Mouse (Mus musculus) limb, embryonic 10.5 days (tissue): ENCODE data around the gene Flrt1. TPM values are rescaled to one million over a fixed set of nuclear protein-coding genes. Genes with fewer than 3 reads are reported as not detected.

ENCODE experiments used
- DNase-seq: peaks from one replicate; pipeline ENCODE4 v3.0.0-alpha.2; 2017; ENCODE audit warnings: low spot score
- H3K27ac ChIP-seq: fragments of 300-500 bp; sonication (generic); 2 replicates; pipeline ENCODE4 v1.5.1; 2016; ENCODE audit warnings: mild to moderate bottlenecking
- H3K27me3 ChIP-seq: fragments of 300-500 bp; sonication (generic); 2 replicates; pipeline ENCODE4 v1.6.1; 2016; ENCODE audit warnings: low read depth, mild to moderate bottlenecking; ENCODE audit not compliant: poor library complexity, severe bottlenecking
- H3K36me3 ChIP-seq: fragments of 300-500 bp; sonication (generic); 2 replicates; pipeline ENCODE4 v1.6.1; 2016; ENCODE audit warnings: mild to moderate bottlenecking, moderate library complexity
- H3K4me1 ChIP-seq: fragments of 300-500 bp; sonication (generic); 2 replicates; pipeline ENCODE4 v1.6.1; 2016
- H3K4me3 ChIP-seq: fragments of 300-500 bp; sonication (generic); 2 replicates; pipeline ENCODE4 v1.5.1; 2016; ENCODE audit warnings: mild to moderate bottlenecking, moderate library complexity
- H3K9me3 ChIP-seq: fragments of 300-500 bp; sonication (generic); replicated peaks from 2 replicates; pipeline ENCODE4 v1.6.1; 2016; ENCODE audit warnings: mild to moderate bottlenecking
- WGBS: fragments of 180-500 bp; shearing (Covaris S2); methylation state at CpG from one replicate; pipeline ENCODE4 v1.1.7; 2016; 5-methylcytosine and 5-hydroxymethylcytosine counted together
- polyA plus RNA-seq: library from polyadenylated mRNA; unstranded; fragments of >200 nt; fragmentation: Nextera tagmentation; extraction: Ambion mirVana; gene quantifications from 2 replicates; pipeline ENCODE4 v1.2.1, GENCODE M21; 2016

The Flrt1 gene
- polyA plus RNA-seq, 1 experiment from 2014 or later, result 1.6 TPM

DNA sequence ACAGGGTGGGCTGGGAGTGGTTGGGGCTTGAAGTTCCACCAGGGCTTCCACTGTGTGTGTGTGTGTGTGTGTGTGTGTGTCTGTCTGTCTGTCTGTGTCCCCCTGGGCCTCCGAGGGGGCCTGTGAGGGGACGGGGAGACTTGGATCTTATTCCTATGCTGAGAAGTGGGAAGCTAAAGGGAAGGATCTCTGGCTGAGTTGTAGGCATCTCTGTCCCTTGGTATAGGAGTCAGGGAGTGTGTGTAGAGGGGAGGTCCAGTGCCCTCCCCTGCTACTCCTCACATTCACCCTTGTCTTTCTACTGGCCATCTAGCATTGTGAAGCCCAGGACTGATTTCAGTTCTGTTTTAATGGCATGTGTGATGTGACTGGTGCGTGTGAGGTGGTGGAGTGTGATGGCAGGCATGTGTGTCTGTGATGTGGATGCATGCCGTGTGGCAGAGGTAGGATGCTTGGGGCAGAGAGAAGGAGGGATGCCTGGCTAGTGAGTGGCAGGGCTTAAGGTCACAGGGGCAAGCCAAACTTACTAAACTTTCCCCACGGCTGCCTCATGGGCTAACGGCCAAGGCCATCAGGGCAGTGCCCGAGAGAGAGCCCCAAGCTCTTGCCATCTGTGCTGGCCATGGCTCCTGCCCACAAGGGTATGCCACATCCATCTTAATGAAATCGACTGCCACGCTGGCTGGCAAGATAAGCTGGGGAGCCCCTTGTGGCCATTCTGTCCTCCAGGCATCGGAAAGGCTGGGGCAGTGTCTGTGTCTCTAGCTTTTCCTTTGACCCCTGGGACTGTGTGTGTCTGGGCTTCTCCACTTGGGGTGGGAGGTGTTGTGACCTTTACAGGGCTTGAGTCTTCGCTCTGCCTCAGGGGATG lies 36.6 kb downstream of the Flrt1 start:
- Histone ChIP-seq H3K27me3 (peaks cover 86% of the 10 kb centered on the region), H3K4me3 (0 out of 2 replicates have a peak overlapping the region, but pooled peaks have one; percentile 5), H3K27ac (peak overlapping the region; percentile 79), H3K9me3 (no peaks in the 10 kb centered on the region), H3K4me1 (peaks cover 79% of the 10 kb centered on the region), H3K36me3 (no peaks in the 10 kb centered on the region; the same call in 1 of the 2 replicates)
- 41% methylated on average over 11 of the region's 11 CpGs for WGBS
- no peak for DNase-seq

GRCm38 (mm10) chr19:7068136-7068535 lies 37.4 kb downstream of the Flrt1 start:
- Histone ChIP-seq H3K4me1 (peaks cover 77% of the 10 kb centered on the region), H3K27ac (peak overlapping the region; percentile 79; the same call in 1 of the 2 replicates), H3K9me3 (no peaks in the 10 kb centered on the region), H3K36me3 (no peaks in the 10 kb centered on the region; the same call in 1 of the 2 replicates), H3K4me3 (peak overlapping the region; percentile 5; the same call in 1 of the 2 replicates), H3K27me3 (peaks cover 83% of the 10 kb centered on the region)
- WGBS, result 4% methylated on average over 14 of the region's 14 CpGs
- peak; percentile 91 for DNase-seq

GRCm38 (mm10) chr19:7067344-7068050 lies 38.0 kb downstream of the Flrt1 start:
- H3K4me1 ChIP-seq, result peaks cover 71% of the 10 kb centered on the region
- H3K4me3 ChIP-seq, result peak overlapping the region; percentile 5; the same call in 1 of the 2 replicates
- no peaks in the 10 kb centered on the region for H3K9me3 ChIP-seq
- peaks cover 82% of the 10 kb centered on the region for H3K27me3 ChIP-seq
- H3K36me3 ChIP-seq, result no peaks in the 10 kb centered on the region; the same call in 1 of the 2 replicates
- 42% methylated on average over 20 of the region's 20 CpGs for WGBS
- DNase-seq, result no peak
- H3K27ac ChIP-seq, result 0 out of 2 replicates have a peak overlapping the region, but pooled peaks have one; percentile 68

DNA sequence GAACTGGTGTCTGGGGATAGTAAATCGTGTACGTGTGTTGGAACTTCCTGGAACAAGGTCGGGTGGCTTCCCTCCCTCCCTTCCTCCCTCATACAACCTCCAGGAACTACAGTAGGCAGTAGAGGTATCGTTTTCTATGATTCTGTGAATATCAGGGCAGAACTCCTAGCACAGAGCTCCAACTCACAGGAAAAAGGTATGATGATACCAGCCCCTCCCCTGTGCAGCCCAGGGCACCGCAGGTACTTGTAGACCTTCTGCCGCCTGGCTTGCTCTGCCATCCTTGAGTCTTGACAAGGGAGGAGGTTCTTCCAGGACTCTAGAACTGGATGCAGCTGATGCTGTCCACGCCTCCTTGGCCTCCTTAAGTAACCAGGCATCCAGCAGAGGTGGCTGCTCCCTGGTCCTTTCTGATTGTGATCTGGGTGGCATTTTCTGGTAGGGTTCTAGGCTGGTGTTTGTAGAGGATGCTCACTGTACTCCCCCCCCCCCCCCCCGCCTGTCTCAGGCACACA lies 38.6 kb downstream of the Flrt1 start:
- Histone ChIP-seq H3K9me3 (no peaks in the 10 kb centered on the region), H3K4me1 (peaks cover 64% of the 10 kb centered on the region), H3K27ac (peak overlapping the region; percentile 68), H3K4me3 (peak overlapping the region; percentile 19; the same call in 1 of the 2 replicates), H3K36me3 (no peaks in the 10 kb centered on the region; the same call in 1 of the 2 replicates), H3K27me3 (peaks cover 76% of the 10 kb centered on the region)
- DNase-seq, result no peak
- WGBS, result 36% methylated on average over 8 of the region's 8 CpGs

DNA sequence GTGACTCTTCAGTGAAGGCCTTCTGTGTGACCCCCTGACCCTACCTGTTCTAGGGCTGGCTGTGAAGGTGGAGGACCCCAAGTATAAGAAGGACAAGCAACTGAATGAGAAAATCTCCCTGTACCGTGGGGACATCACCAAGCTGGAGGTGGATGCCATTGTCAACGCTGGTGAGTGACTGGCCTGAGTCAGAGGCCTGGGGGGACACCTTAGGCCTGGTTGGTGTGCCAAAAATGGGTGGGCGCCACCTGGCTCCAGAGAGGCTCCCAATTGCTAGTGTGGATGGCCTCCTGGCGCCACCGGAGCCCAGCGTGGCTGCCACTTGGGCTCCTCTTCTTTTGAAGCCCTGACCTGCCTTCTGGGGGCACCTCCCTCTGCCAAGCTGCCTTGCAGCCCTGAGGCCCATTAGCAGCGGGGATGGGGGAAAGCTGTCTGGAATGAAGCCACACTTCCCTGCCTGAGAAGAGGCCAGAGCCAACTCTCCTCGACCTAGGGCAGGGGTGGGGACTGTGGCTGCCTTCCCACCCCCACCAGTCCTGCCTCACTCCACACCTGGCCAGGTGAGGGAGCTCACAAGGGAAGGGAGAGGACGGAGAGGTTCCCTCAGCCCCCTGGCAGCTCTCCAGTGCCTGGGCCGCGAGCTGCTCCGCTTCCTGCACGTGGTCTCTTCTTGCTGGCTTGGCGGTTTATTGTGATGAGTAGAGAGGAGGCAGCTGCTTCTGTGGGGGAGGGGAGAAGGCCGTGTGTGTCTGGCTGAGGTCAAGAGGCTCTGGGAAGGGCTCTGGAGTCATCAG lies 39.3 kb downstream of the Flrt1 start:
- H3K9me3 ChIP-seq, result no peaks in the 10 kb centered on the region
- H3K27me3 ChIP-seq, result peaks cover 76% of the 10 kb centered on the region
- no peak for DNase-seq
- H3K27ac ChIP-seq, result peak overlapping the region; percentile 68
- peak overlapping the region; percentile 19; the same call in 1 of the 2 replicates for H3K4me3 ChIP-seq
- H3K36me3 ChIP-seq, result no peaks in the 10 kb centered on the region; the same call in 1 of the 2 replicates
- peaks cover 58% of the 10 kb centered on the region for H3K4me1 ChIP-seq
- WGBS, result 32% methylated on average over 15 of the region's 15 CpGs

GRCm38 (mm10) chr19:7064571-7064970 lies 41.0 kb downstream of the Flrt1 start:
- H3K27ac ChIP-seq, result no peak overlapping the region
- DNase-seq, result peak; percentile 95
- 2% methylated on average over 3 of the region's 3 CpGs for WGBS
- no peaks in the 10 kb centered on the region; the same call in 1 of the 2 replicates for H3K36me3 ChIP-seq
- H3K9me3 ChIP-seq, result no peaks in the 10 kb centered on the region
- H3K4me3 ChIP-seq, result no peak overlapping the region
- H3K27me3 ChIP-seq, result peaks cover 79% of the 10 kb centered on the region
- peaks cover 41% of the 10 kb centered on the region for H3K4me1 ChIP-seq

DNA sequence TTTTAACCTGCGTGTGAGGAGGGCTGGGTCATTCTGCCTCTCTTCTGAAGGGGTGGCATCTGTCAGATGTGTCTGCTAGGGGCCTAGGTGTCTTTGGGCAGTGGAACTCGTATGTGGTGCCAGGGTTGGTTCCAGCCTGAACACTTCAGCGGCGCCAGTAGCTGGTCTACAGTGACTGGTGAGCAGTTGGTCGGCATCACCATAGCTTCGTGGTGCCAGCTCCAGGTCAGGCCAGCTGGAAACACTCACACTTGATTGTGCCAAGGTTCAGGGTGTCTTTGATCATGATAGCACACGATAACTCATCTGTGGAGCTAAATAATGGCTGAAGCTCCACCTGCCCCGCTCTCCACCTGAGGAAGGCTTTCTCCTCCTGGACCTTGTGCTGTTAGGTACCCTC lies 42.6 kb downstream of the Flrt1 start:
- no peak overlapping the region for H3K27ac ChIP-seq
- H3K27me3 ChIP-seq, result peaks cover 78% of the 10 kb centered on the region
- H3K4me1 ChIP-seq, result peaks cover 32% of the 10 kb centered on the region
- H3K9me3 ChIP-seq, result no peaks in the 10 kb centered on the region
- H3K4me3 ChIP-seq, result no peak overlapping the region
- WGBS, result 88% methylated on average over 8 of the region's 8 CpGs
- H3K36me3 ChIP-seq, result no peaks in the 10 kb centered on the region; the same call in 1 of the 2 replicates
- no peak for DNase-seq

- Histone ChIP-seq H3K36me3 (no peaks in the 10 kb centered on the region; the same call in 1 of the 2 replicates), H3K9me3 (no peaks in the 10 kb centered on the region), H3K4me3 (no peak overlapping the region), H3K27ac (no peak overlapping the region), H3K4me1 (peaks cover 32% of the 10 kb centered on the region), H3K27me3 (peaks cover 76% of the 10 kb centered on the region)
- 87% methylated on average over 5 of the region's 5 CpGs for WGBS
- no peak for DNase-seq
These were observed 43.4 kb downstream of the Flrt1 start for GRCm38 (mm10) chr19:7062110-7062509.

- Histone ChIP-seq H3K36me3 (no peaks in the 10 kb centered on the region), H3K9me3 (no peaks in the 10 kb centered on the region), H3K4me1 (peaks cover 26% of the 10 kb centered on the region), H3K4me3 (peak overlapping the region; percentile 76), H3K27me3 (peaks cover 75% of the 10 kb centered on the region), H3K27ac (no peak overlapping the region)
- 56% methylated on average over 6 of the region's 6 CpGs for WGBS
- no peak for DNase-seq
These were observed 47.0 kb downstream of the Flrt1 start for GRCm38 (mm10) chr19:7058541-7058940.

- peaks cover 26% of the 10 kb centered on the region for H3K4me1 ChIP-seq
- WGBS, result 0% methylated on average over 15 of the region's 15 CpGs
- peak overlapping the region; percentile 81; the same call in 1 of the 2 replicates for H3K27ac ChIP-seq
- DNase-seq, result peak; percentile 88
- peaks cover 68% of the 10 kb centered on the region for H3K27me3 ChIP-seq
- H3K4me3 ChIP-seq, result peak overlapping the region; percentile 76
- no peaks in the 10 kb centered on the region for H3K9me3 ChIP-seq
- no peaks in the 10 kb centered on the region for H3K36me3 ChIP-seq
These were observed 47.8 kb downstream of the Flrt1 start for GRCm38 (mm10) chr19:7057722-7058207.

DNA sequence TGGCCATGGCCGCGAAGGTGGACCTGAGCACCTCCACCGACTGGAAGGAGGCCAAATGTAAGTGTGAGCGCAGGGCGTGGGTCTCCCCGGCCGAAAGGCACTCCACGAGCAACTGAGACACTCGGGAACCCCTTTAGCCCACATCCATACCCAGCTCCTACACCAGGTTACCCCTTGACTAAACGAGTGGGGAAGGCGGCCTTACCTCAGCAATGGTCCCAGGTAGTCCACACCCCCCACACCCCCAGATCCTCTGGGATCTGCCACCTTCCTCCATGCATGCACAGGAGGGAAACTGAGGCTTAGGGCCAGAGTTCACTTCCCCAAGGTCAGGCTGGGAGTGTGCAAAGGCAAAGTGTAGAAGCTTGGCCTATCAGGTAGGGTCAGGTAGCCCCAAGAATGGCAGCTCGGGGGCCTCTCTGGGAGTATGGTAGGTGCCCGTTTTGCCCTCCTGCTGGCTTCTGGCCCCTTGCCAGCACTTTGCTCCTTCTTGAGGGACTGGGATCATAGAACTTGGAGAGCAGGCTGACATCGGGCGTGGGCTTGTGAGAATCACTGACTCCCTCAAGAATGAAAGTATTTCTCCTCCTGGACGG lies 48.3 kb downstream of the Flrt1 start:
- 4% methylated on average over 16 of the region's 16 CpGs for WGBS
- H3K4me3 ChIP-seq, result peak overlapping the region; percentile 76
- H3K36me3 ChIP-seq, result no peaks in the 10 kb centered on the region
- peaks cover 26% of the 10 kb centered on the region for H3K4me1 ChIP-seq
- DNase-seq, result no peak
- H3K27ac ChIP-seq, result peak overlapping the region; percentile 81
- no peaks in the 10 kb centered on the region for H3K9me3 ChIP-seq
- H3K27me3 ChIP-seq, result peaks cover 66% of the 10 kb centered on the region
